Mouse (Mus musculus): Measurements from ENCODE around the gene Nckap5.

The Nckap5 gene

GRCm38 (mm10) chr1:126622036-126622435 lies 208.6 kb downstream of the Nckap5 start:
- no peak for DNase-seq (ENCODE audit: low spot score in 2 of 2)

- no peak for DNase-seq (ENCODE audit: low spot score in 2 of 2)
These were observed 213.0 kb downstream of the Nckap5 start for GRCm38 (mm10) chr1:126617464-126618041.

DNA sequence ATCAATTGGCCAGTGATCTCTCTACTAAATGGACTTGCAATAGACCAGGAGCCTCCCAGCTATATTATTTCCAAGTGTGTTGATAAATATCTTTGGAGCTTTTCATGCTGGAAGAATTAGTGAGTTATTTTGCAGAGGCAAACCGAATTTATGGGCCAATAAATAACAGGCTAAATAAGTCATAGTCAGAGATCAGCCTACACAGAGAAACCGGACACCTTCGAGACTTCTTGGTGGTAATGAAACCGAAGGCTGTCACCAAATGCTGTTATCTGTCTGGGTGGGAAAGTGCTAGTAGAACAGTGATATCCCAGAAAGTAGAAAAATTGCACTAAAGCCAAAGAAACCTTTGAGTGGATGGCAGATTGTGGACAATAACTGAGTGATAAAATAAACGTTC lies 213.6 kb downstream of the Nckap5 start:
- no peak for DNase-seq (ENCODE audit: low spot score in 2 of 2)

DNA sequence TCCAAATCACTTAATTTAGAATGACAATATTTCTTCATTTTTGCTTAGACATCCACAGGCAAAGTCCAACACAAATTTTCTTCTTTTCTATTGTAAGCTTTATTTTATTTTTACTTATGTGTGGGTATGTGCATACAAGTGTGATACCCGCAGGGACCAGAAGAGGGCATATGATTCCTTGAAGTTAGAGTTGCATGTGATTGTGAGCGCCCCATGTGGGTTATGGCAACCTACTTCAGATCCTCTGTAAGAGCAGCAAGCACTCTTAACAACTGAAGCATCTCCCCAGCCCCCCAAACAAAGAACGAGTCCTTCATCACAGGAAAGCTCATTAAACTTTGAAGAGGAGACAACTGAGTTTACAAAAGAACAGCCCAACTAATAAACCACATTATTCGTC lies 217.7 kb downstream of the Nckap5 start:
- no peak for DNase-seq (ENCODE audit: low spot score in 2 of 2)

DNA sequence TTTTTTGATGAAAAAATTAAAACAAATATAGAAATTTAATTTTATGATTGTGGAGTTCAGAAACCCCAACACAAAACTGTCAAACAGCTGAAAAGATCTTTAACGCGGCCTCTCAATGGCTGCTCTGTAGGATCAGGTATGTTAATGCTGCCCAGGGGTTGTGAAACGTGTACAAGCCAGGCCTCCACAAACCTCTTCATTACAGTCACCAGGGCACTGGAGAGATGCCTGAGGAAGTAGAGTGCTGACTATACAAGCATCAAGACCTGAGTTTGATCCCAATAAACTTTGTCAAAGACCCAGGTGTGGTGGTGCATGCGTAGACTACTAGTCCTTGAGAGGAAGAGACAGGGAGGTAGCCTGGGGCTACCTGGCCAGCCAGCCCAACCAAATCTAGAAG lies 222.0 kb downstream of the Nckap5 start:
- DNase-seq (ENCODE audit: low spot score in 2 of 2): no peak

DNA sequence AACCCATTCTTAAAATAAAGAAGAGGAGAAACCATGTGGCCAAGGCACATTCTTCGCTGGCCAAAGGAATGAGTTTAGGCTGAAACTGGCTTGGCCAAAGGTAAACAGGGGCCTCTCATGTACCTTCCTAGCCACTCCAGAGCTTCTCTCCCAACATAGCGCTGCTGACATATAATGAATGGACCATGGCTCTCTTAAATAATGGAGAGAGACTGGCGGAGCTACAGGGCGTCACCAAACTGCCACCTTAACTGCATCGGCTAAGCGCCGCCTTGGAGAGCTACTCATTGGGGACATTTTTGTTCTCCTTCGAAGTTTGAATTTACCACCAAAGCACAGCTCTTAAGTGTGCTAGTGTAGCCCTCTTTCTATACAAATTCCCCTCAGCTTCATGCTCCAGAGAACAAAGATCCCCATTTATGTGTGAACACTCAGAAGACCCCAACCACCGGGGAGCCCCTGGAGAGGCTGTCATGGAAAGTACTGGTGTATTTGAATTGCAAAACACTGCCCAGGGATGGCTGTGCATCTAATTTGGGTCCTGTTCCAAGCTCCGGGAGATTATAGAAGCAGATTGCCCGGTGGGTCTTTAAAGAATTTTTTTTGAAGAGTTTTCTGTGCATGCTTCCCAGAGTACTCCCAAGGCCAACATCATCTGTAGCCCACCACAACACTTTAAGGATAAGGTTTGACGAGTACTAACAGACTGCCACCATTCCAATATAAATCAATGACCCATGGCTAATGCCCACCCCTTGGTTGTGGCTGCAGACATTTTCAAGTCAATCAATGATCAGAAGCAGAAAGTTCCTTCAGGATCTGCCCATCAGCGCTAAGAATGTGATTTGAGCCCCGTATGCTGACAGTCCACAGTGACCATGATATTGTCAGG lies 224.2 kb downstream of the Nckap5 start:
- DNase-seq (ENCODE audit: low spot score in 2 of 2): no peak

DNA sequence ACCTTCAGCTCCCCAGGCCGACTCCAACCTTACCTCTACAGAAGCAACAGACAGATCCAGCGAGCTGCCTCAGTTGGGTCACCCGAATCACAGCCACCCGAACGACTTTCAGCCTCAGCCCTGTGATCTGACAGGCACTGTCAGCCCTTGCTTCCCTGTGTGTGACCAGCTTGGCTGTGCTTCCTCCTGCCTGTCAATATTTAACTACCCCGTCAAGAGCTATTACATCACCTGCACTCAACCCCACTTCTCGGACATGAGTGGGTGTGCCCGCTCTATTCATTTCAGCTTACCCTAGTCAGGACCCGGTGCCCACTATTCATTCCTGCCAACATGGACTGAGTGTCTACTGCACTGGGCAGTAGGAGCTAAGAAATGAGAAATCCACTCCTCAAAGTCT lies 226.0 kb downstream of the Nckap5 start:
- DNase-seq (ENCODE audit: low spot score in 2 of 2): no peak

- DNase-seq (ENCODE audit: low spot score in 2 of 2): no peak
These were observed 226.7 kb downstream of the Nckap5 start for GRCm38 (mm10) chr1:126603771-126604515.

GRCm38 (mm10) chr1:126600596-126600995 lies 230.0 kb downstream of the Nckap5 start:
- no peak for DNase-seq (ENCODE audit: low spot score in 2 of 2)

DNA sequence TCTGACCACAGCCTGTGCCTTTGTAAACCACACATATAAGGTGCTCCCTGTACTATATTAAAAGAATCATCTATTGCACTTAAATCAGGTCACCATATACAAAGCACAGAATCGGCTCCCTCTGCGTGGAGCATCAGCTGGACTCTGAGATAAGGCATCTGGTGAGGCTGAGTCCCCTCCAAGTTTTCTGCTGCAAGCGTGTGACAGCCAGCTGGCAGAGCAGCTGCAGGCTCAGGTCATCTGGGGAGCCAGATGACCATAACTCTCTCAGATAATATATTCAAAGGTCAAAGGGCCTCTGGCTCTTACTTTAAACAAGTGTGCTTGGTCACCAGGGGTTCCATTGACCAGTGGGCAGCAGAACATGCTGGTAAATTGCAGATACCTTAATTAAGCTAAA lies 233.2 kb downstream of the Nckap5 start:
- DNase-seq (ENCODE audit: low spot score in 2 of 2): no peak

GRCm38 (mm10) chr1:126594796-126595195 lies 235.8 kb downstream of the Nckap5 start:
- DNase-seq (ENCODE audit: low spot score in 2 of 2): no peak

GRCm38 (mm10) chr1:126593044-126593805 lies 237.4 kb downstream of the Nckap5 start:
- DNase-seq (ENCODE audit: low spot score in 2 of 2): no peak

- DNase-seq (ENCODE audit: low spot score in 2 of 2): no peak
These were observed 239.7 kb downstream of the Nckap5 start for GRCm38 (mm10) chr1:126590911-126591310.

DNA sequence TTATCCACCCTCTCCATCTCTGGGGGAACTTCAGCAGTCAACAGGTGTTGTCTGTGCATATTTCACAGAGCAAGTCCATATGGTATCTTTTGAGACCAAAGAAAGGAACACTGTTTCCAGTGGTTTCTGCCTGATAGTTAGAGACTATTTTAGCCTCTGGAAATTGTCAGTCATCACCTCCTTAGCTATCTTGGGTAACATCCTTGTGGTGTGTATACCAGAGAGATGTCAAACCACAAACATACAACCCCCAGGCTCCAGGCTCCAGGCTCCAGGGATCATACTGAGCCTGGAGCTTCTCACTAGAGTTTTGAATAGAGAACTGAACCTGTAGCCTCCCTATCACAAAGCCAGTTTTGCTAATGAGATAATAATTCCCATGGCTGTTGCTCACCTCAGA lies 252.4 kb downstream of the Nckap5 start:
- DNase-seq (ENCODE audit: low spot score in 2 of 2): no peak

DNA sequence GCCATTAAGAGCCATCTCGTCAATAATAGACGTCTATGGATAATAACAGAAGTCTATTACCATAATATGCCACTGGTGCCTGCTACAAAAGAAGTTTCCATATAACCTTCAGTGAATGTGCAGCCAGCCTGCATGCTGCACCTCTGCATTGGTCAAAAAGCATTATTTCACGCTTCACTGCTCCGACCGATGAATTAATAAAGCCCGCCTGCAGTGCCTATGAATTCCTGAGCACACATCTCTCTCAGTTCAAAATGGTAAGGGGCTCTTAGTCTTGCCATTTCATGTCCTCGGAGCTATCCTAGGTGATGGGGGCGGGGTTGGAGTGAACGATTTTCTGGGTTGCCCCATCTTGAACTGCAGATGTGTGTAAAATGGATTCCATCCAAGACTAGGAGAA lies 256.3 kb downstream of the Nckap5 start:
- no peak for DNase-seq (ENCODE audit: low spot score in 2 of 2)

GRCm38 (mm10) chr1:126573714-126574113 lies 256.9 kb downstream of the Nckap5 start:
- DNase-seq (ENCODE audit: low spot score in 2 of 2): no peak

- DNase-seq (ENCODE audit: low spot score in 2 of 2): no peak
These were observed 257.5 kb downstream of the Nckap5 start for GRCm38 (mm10) chr1:126573097-126573496.

DNA sequence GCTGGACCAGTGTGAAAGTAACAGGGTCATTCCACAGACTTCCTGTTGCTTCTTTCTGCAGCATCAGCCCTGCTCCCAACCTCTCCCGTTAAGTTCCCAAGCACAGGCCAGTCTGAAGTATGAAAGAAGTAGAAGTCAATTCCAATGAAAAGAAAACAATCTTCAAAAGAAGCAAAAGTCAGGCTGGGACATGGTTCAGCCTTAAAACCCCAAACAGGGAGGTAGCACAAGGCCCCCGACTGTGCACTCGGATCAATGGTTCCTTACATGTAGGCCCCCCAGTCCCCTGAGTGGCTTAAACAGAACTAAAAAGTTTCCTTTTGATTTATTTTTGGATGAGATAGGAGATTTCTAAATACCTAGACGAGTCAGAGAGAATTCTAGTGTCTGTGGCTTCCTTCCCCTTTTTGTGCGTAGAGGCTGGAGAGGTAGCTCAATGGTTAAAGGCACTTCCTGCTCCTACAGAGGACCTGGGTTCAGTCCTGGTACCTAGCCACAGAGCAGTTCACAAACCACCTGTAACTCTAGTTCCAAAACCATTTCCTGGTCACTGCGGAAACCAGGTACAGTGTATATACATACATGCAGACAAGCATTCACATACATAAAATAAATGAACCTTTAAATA lies 260.9 kb downstream of the Nckap5 start:
- DNase-seq (ENCODE audit: low spot score in 2 of 2): no peak

GRCm38 (mm10) chr1:126568520-126569197 lies 261.9 kb downstream of the Nckap5 start:
- DNase-seq (ENCODE audit: low spot score in 2 of 2): peak; percentile 7 to 17

- DNase-seq (ENCODE audit: low spot score in 2 of 2): no peak
These were observed 265.4 kb downstream of the Nckap5 start for GRCm38 (mm10) chr1:126565151-126565725.

All from frontal cortex, postnatal 25 days (tissue).